Mouse (Mus musculus) stomach, postnatal 0 days (tissue): ENCODE measurements around the gene Pbx4. TPM values are rescaled to one million over a fixed set of nuclear protein-coding genes. Genes with fewer than 3 reads are reported as not detected.
A peak's percentile ranks its signal among the peaks of the same experiment; 100 is the strongest.

Source experiments
- ATAC-seq: fragments of 200-750 bp; cut with Nextera tagmentation; 2 replicates; pipeline ENCODE4 v1.8.0; 2017; ENCODE audit not compliant: low FRiP score, low TSS enrichment
- DNase-seq: peaks from one replicate; pipeline ENCODE4 v3.0.0-alpha.2; 2016; ENCODE audit warnings: low spot score
- H3K27ac ChIP-seq: fragments of 300-500 bp; sonication (generic); replicated peaks from 2 replicates; pipeline ENCODE4 v1.5.1; 2014; ENCODE audit warnings: mild to moderate bottlenecking, control low read depth
- H3K27me3 ChIP-seq: fragments of 300-500 bp; sonication (generic); 2 replicates; pipeline ENCODE4 v1.6.1; 2014; ENCODE audit warnings: low read length; ENCODE audit not compliant: control insufficient read depth, insufficient read depth
- H3K36me3 ChIP-seq: fragments of 300-500 bp; sonication (generic); 2 replicates; pipeline ENCODE4 v1.6.1; 2014; ENCODE audit warnings: low read length, mixed read lengths; ENCODE audit not compliant: control insufficient read depth, insufficient read depth
- H3K4me1 ChIP-seq: fragments of 300-500 bp; sonication (generic); replicated peaks from 2 replicates; pipeline ENCODE4 v1.6.1; 2014; ENCODE audit warnings: antibody characterized with exemption; ENCODE audit not compliant: control insufficient read depth, insufficient read depth
- H3K4me2 ChIP-seq: fragments of 300-500 bp; sonication (generic); replicated peaks from 2 replicates; pipeline ENCODE4 v1.6.1; 2014; ENCODE audit warnings: low read depth, mild to moderate bottlenecking, control low read depth, moderate library complexity
- H3K4me3 ChIP-seq: fragments of 300-500 bp; sonication (generic); 2 replicates; pipeline ENCODE4 v1.5.1; 2014; ENCODE audit warnings: low read depth, low read length, control low read depth
- H3K9ac ChIP-seq: fragments of 300-500 bp; sonication (generic); 2 replicates; pipeline ENCODE4 v1.6.1; 2014; ENCODE audit warnings: mild to moderate bottlenecking, low read length, control low read depth, mixed read lengths
- H3K9me3 ChIP-seq: fragments of 300-500 bp; sonication (generic); 2 replicates; pipeline ENCODE4 v1.6.1; 2016; ENCODE audit warnings: low read length; ENCODE audit not compliant: control insufficient read depth
- CTCF ChIP-seq: IDR thresholded peaks from 2 replicates; pipeline ENCODE4 v1.5.1; 2016; ENCODE audit warnings: antibody characterized with exemption, low read depth, mild to moderate bottlenecking, moderate library complexity
- EP300 ChIP-seq: optimal IDR thresholded peaks from 2 replicates; pipeline ENCODE3; 2016; ENCODE audit warnings: antibody characterized with exemption
- WGBS: fragments of 180-500 bp; shearing (Covaris S2); extraction: QIAGEN DNeasy Blood & Tissue Kit; methylation state at CpG from one replicate; pipeline ENCODE4 v1.1.7; 2014; 5-methylcytosine and 5-hydroxymethylcytosine counted together
- polyA plus RNA-seq: library from polyadenylated mRNA; unstranded; fragments of >200 nt; fragmentation: Nextera tagmentation; extraction: Ambion mirVana; gene quantifications from 2 replicates; pipeline ENCODE4 v1.2.1, GENCODE M21; 2015

Pbx4 gene
- polyA plus RNA-seq, 1 experiment from 2014 or later, result 5.1 TPM

GRCm38 (mm10) chr8:69791415-69792068 is 40.7 kb upstream of the Pbx4 start:
- no peaks in the 10 kb centered on the region for H3K27me3 ChIP-seq
- DNase-seq (peak; percentile 60), ATAC-seq (peak; percentile 66)
- H3K4me2 ChIP-seq, result peak overlapping the region; percentile 87
- H3K4me3 ChIP-seq, result peak overlapping the region; percentile 100
- no peaks in the 10 kb centered on the region for H3K9me3 ChIP-seq
- no peak for TF ChIP-seq EP300
- no peak for TF ChIP-seq CTCF
- no peaks in the 10 kb centered on the region for H3K4me1 ChIP-seq
- peak overlapping the region; percentile 83 for H3K27ac ChIP-seq
- 1% methylated on average over 46 of the region's 48 CpGs for WGBS
- H3K36me3 ChIP-seq, result peaks cover 13% of the 10 kb centered on the region
- peak overlapping the region; percentile 94 for H3K9ac ChIP-seq

DNA sequence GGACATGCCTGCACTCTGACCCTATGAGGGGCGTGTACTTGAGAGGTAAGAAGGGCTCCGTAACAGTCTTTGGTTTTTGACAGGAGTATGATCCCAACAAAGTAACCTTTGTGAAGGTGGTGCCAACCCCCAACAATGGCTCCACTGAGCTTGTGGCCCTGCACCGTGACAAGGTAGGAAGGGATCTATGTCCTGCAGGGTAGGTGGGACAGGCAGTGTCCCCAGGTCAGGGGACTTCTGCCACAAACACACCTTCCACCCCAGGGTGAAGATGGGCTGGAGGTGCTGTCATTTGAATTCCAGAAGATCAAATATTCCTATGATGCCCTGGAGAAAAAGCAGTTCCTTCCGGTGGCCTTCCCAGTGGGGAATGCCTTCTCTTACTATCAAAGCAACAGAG is 38.6 kb upstream of the Pbx4 start:
- TF ChIP-seq EP300 (no peak), CTCF (no peak)
- Histone ChIP-seq H3K4me2 (no peak overlapping the region), H3K27me3 (no peaks in the 10 kb centered on the region), H3K36me3 (peaks cover 34% of the 10 kb centered on the region), H3K9me3 (no peaks in the 10 kb centered on the region), H3K4me3 (no peak overlapping the region), H3K9ac (no peak overlapping the region), H3K27ac (no peak overlapping the region), H3K4me1 (no peaks in the 10 kb centered on the region)
- no peak for ATAC-seq
- DNase-seq, result no peak
- 89% methylated on average over 4 of the region's 4 CpGs for WGBS

- Histone ChIP-seq H3K27me3 (no peaks in the 10 kb centered on the region), H3K27ac (no peak overlapping the region), H3K9ac (no peak overlapping the region), H3K9me3 (no peaks in the 10 kb centered on the region), H3K36me3 (peaks cover 35% of the 10 kb centered on the region), H3K4me2 (no peak overlapping the region), H3K4me1 (no peaks in the 10 kb centered on the region), H3K4me3 (no peak overlapping the region)
- TF ChIP-seq CTCF (no peak), EP300 (no peak)
- 80% methylated on average over 3 of the region's 3 CpGs for WGBS
- no peak for ATAC-seq
- no peak for DNase-seq
Measured at GRCm38 (mm10) chr8:69794096-69794495, 38.2 kb upstream of the Pbx4 start.

DNA sequence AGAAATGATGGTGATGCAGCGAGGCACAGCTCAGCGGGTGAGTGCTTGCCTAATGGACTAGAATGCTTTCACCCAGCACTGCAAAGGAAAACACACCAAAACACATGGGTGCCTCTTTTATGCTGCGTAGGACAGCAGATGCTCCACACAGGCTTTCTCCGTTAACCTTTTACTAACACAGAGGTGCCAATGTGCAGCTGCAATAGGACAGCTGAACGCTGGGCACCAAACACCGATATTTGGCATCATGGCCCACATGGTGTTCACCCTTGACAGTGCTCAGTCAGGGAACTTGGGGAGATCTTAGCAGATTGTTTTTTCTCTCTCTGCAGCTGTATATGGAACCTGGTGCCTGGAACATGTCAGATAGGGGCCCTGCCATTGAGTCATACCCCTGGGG is 37.4 kb upstream of the Pbx4 start:
- no peaks in the 10 kb centered on the region for H3K27me3 ChIP-seq
- DNase-seq (no peak), ATAC-seq (no peak)
- no peaks in the 10 kb centered on the region for H3K9me3 ChIP-seq
- H3K36me3 ChIP-seq, result peaks cover 39% of the 10 kb centered on the region
- H3K4me3 ChIP-seq, result no peak overlapping the region
- H3K27ac ChIP-seq, result no peak overlapping the region
- TF ChIP-seq EP300 (no peak), CTCF (no peak)
- H3K4me1 ChIP-seq, result no peaks in the 10 kb centered on the region
- no peak overlapping the region for H3K9ac ChIP-seq
- no peak overlapping the region for H3K4me2 ChIP-seq
- 95% methylated on average over 6 of the region's 6 CpGs for WGBS

GRCm38 (mm10) chr8:69796721-69797345 is 35.5 kb upstream of the Pbx4 start:
- no peak for DNase-seq
- H3K27ac ChIP-seq, result no peak overlapping the region
- H3K4me3 ChIP-seq, result no peak overlapping the region
- H3K4me1 ChIP-seq, result no peaks in the 10 kb centered on the region
- no peak overlapping the region for H3K4me2 ChIP-seq
- no peak overlapping the region for H3K9ac ChIP-seq
- WGBS, result 95% methylated on average over 16 of the region's 16 CpGs
- no peaks in the 10 kb centered on the region for H3K27me3 ChIP-seq
- no peak for ATAC-seq
- H3K9me3 ChIP-seq, result no peaks in the 10 kb centered on the region
- H3K36me3 ChIP-seq, result peaks cover 54% of the 10 kb centered on the region
- TF ChIP-seq EP300 (no peak), CTCF (no peak)

- ATAC-seq (no peak), DNase-seq (no peak)
- H3K36me3 ChIP-seq, result peaks cover 63% of the 10 kb centered on the region
- H3K9ac ChIP-seq, result no peak overlapping the region
- no peaks in the 10 kb centered on the region for H3K9me3 ChIP-seq
- no peaks in the 10 kb centered on the region for H3K4me1 ChIP-seq
- H3K27me3 ChIP-seq, result no peaks in the 10 kb centered on the region
- H3K4me2 ChIP-seq, result no peak overlapping the region
- H3K4me3 ChIP-seq, result no peak overlapping the region
- no peak overlapping the region for H3K27ac ChIP-seq
- 97% methylated on average over 10 of the region's 10 CpGs for WGBS
- no peak for TF ChIP-seq EP300
- TF ChIP-seq CTCF, result no peak
Measured at GRCm38 (mm10) chr8:69797661-69798060, 34.6 kb upstream of the Pbx4 start.
